Mouse (Mus musculus) C2C12 (cell line): ENCODE data around the gene Actr3.
A peak's percentile ranks its signal among the peaks of the same experiment; 100 is the strongest.

ENCODE experiments used
- CTCF ChIP-seq: IDR thresholded peaks from one replicate; pipeline ENCODE4 v1.5.1; 2011; ENCODE audit not compliant: control insufficient read depth, insufficient read depth, insufficient read length
- MAX ChIP-seq: IDR thresholded peaks from one replicate; pipeline ENCODE4 v1.6.1; 2011; ENCODE audit warnings: mild to moderate bottlenecking, control low read depth
- MYOD1 ChIP-seq: IDR thresholded peaks from one replicate; pipeline ENCODE4 v1.6.1; 2011; ENCODE audit warnings: low read depth; ENCODE audit not compliant: control insufficient read depth, insufficient read length
- USF1 ChIP-seq: IDR thresholded peaks from one replicate; pipeline ENCODE4 v1.6.1; 2011; ENCODE audit warnings: low read depth, mild to moderate bottlenecking, control low read depth, moderate library complexity

GRCm38 (mm10) chr1:125435369-125436135, at the start of gene Actr3:
- no peak for TF ChIP-seq CTCF
- TF ChIP-seq MYOD1: peak; percentile 26
- TF ChIP-seq USF1: no peak
- TF ChIP-seq MAX: peak; percentile 49
